Mouse (Mus musculus): ENCODE data around the gene Nkapl. TPM values are rescaled to one million over a fixed set of nuclear protein-coding genes. Genes with fewer than 3 reads are reported as not detected.

The Nkapl gene
- polyA plus RNA-seq, 1 experiment from 2014 or later = 2.1 TPM

- Histone ChIP-seq H3K27ac (ENCODE audit: low read depth) (no peak overlapping the region), H3K4me3 (ENCODE audit: low read depth, low read length) (no peak overlapping the region), H3K9ac (ENCODE audit: low read length) (no peak overlapping the region), H3K36me3 (ENCODE audit: control insufficient read depth, insufficient read depth, low read length) (peaks cover 78% of the 10 kb centered on the region), H3K4me2 (ENCODE audit: low read length) (no peak overlapping the region), H3K27me3 (replicated peaks; ENCODE audit: control insufficient read depth, insufficient read depth, low read length) (no peaks in the 10 kb centered on the region), H3K4me1 (replicated peaks; ENCODE audit: control insufficient read depth, insufficient read depth, low read length) (peaks cover 10% of the 10 kb centered on the region; the same call in 1 of the 2 replicates), H3K9me3 (ENCODE audit: control insufficient read depth, low read length) (no peaks in the 10 kb centered on the region)
- ATAC-seq (replicated peaks; ENCODE audit: low FRiP score, low TSS enrichment, low read depth) (no peak), DNase-seq (ENCODE audit: low spot score) (no peak)
- 63% methylated on average over 16 of the region's 16 CpGs for WGBS
These were observed 20.3 kb downstream of the Nkapl start for GRCm38 (mm10) chr13:21447856-21448614.

- no peak for DNase-seq (ENCODE audit: low spot score)
- ATAC-seq (replicated peaks; ENCODE audit: low FRiP score, low TSS enrichment, low read depth) = no peak
- no peak overlapping the region for H3K4me2 ChIP-seq (ENCODE audit: low read length)
- H3K4me1 ChIP-seq (replicated peaks; ENCODE audit: control insufficient read depth, insufficient read depth, low read length) = 0 out of 2 replicates have a peak, but pooled peaks cover under 1% of the 10 kb centered on the region
- H3K9ac ChIP-seq (ENCODE audit: low read length) = no peak overlapping the region
- H3K4me3 ChIP-seq (ENCODE audit: low read depth, low read length) = no peak overlapping the region
- H3K36me3 ChIP-seq (ENCODE audit: control insufficient read depth, insufficient read depth, low read length) = peaks cover 83% of the 10 kb centered on the region
- H3K27me3 ChIP-seq (replicated peaks; ENCODE audit: control insufficient read depth, insufficient read depth, low read length) = no peaks in the 10 kb centered on the region
- WGBS = 93% methylated on average over 9 of the region's 9 CpGs
- H3K27ac ChIP-seq (ENCODE audit: low read depth) = no peak overlapping the region
- H3K9me3 ChIP-seq (ENCODE audit: control insufficient read depth, low read length) = no peaks in the 10 kb centered on the region
These were observed 21.5 kb downstream of the Nkapl start for GRCm38 (mm10) chr13:21446796-21447195.

- H3K4me3 ChIP-seq (ENCODE audit: low read depth, low read length) = peak overlapping the region; percentile 58
- WGBS = 20% methylated on average over 10 of the region's 10 CpGs
- H3K36me3 ChIP-seq (ENCODE audit: control insufficient read depth, insufficient read depth, low read length) = peaks cover 37% of the 10 kb centered on the region
- H3K27me3 ChIP-seq (replicated peaks; ENCODE audit: control insufficient read depth, insufficient read depth, low read length) = no peaks in the 10 kb centered on the region
- H3K27ac ChIP-seq (ENCODE audit: low read depth) = peak overlapping the region; percentile 78; the same call in 1 of the 2 replicates
- peak; percentile 41 for ATAC-seq (replicated peaks; ENCODE audit: low FRiP score, low TSS enrichment, low read depth)
- DNase-seq (ENCODE audit: low spot score) = no peak
- peak overlapping the region; percentile 96 for H3K4me2 ChIP-seq (ENCODE audit: low read length)
- no peaks in the 10 kb centered on the region for H3K9me3 ChIP-seq (ENCODE audit: control insufficient read depth, low read length)
- peaks cover 3% of the 10 kb centered on the region; the same call in 1 of the 2 replicates for H3K4me1 ChIP-seq (replicated peaks; ENCODE audit: control insufficient read depth, insufficient read depth, low read length)
- peak overlapping the region; percentile 72 for H3K9ac ChIP-seq (ENCODE audit: low read length)
These were observed 27.1 kb downstream of the Nkapl start for GRCm38 (mm10) chr13:21441207-21441572.

GRCm38 (mm10) chr13:21440503-21441206 lies 27.7 kb downstream of the Nkapl start, which contains the start of gene Pgbd1:
Gene Pgbd1 (minus strand): TSS chr13:21441058.
- Histone ChIP-seq H3K4me2 (ENCODE audit: low read length) (peak within 1 kb of the TSS; percentile 96), H3K27me3 (replicated peaks; ENCODE audit: control insufficient read depth, insufficient read depth, low read length) (no peaks in the 10 kb centered on the region), H3K36me3 (ENCODE audit: control insufficient read depth, insufficient read depth, low read length) (peaks cover 31% of the 10 kb centered on the region), H3K9me3 (ENCODE audit: control insufficient read depth, low read length) (no peaks in the 10 kb centered on the region), H3K4me1 (replicated peaks; ENCODE audit: control insufficient read depth, insufficient read depth, low read length) (peaks cover 3% of the 10 kb centered on the region; the same call in 1 of the 2 replicates), H3K4me3 (ENCODE audit: low read depth, low read length) (peak within 1 kb of the TSS; percentile 58), H3K9ac (ENCODE audit: low read length) (peak within 1 kb of the TSS; percentile 72), H3K27ac (ENCODE audit: low read depth) (peak within 1 kb of the TSS; percentile 78)
- DNase-seq (ENCODE audit: low spot score) = peak; percentile 86
- peak; percentile 91 for ATAC-seq (replicated peaks; ENCODE audit: low FRiP score, low TSS enrichment, low read depth)
- WGBS = under 1% methylated on average over 32 of the region's 32 CpGs

- ATAC-seq (replicated peaks; ENCODE audit: low FRiP score, low TSS enrichment, low read depth) = no peak
- H3K4me3 ChIP-seq (ENCODE audit: low read depth, low read length) = no peak overlapping the region
- WGBS = 81% methylated on average over 4 of the region's 4 CpGs
These were observed 32.8 kb downstream of the Nkapl start for GRCm38 (mm10) chr13:21435476-21435875.

GRCm38 (mm10) chr13:21427631-21428030 lies 40.7 kb downstream of the Nkapl start:
- Histone ChIP-seq H3K4me1 (replicated peaks; ENCODE audit: control insufficient read depth, insufficient read depth, low read length) (no peaks in the 10 kb centered on the region), H3K9me3 (ENCODE audit: control insufficient read depth, low read length) (no peaks in the 10 kb centered on the region), H3K4me3 (ENCODE audit: low read depth, low read length) (no peak overlapping the region), H3K27ac (ENCODE audit: low read depth) (no peak overlapping the region), H3K4me2 (ENCODE audit: low read length) (no peak overlapping the region), H3K36me3 (ENCODE audit: control insufficient read depth, insufficient read depth, low read length) (no peaks in the 10 kb centered on the region), H3K9ac (ENCODE audit: low read length) (no peak overlapping the region), H3K27me3 (replicated peaks; ENCODE audit: control insufficient read depth, insufficient read depth, low read length) (no peaks in the 10 kb centered on the region)
- DNase-seq (ENCODE audit: low spot score) = no peak
- WGBS = 97% methylated on average over 1 of the region's 1 CpGs
- ATAC-seq (replicated peaks; ENCODE audit: low FRiP score, low TSS enrichment, low read depth) = no peak

More at GRCm38 (mm10) chr13:21435476-21435875, 32.8 kb downstream of the Nkapl start:
- H3K4me2 ChIP-seq (ENCODE audit: low read length) = no peak overlapping the region
- H3K27me3 ChIP-seq (replicated peaks; ENCODE audit: control insufficient read depth, insufficient read depth, low read length) = no peaks in the 10 kb centered on the region
- 0 out of 2 replicates have a peak, but pooled peaks cover 3% of the 10 kb centered on the region for H3K4me1 ChIP-seq (replicated peaks; ENCODE audit: control insufficient read depth, insufficient read depth, low read length)
- no peak overlapping the region for H3K27ac ChIP-seq (ENCODE audit: low read depth)
- H3K9me3 ChIP-seq (ENCODE audit: control insufficient read depth, low read length) = no peaks in the 10 kb centered on the region
- no peaks in the 10 kb centered on the region for H3K36me3 ChIP-seq (ENCODE audit: control insufficient read depth, insufficient read depth, low read length)
- no peak overlapping the region for H3K9ac ChIP-seq (ENCODE audit: low read length)
- no peak for DNase-seq (ENCODE audit: low spot score)

GRCm38 (mm10) chr13:21423301-21423700 lies 45.0 kb downstream of the Nkapl start:
- no peaks in the 10 kb centered on the region for H3K36me3 ChIP-seq (ENCODE audit: control insufficient read depth, insufficient read depth, low read length)
- no peak overlapping the region for H3K27ac ChIP-seq (ENCODE audit: low read depth)
- H3K27me3 ChIP-seq (replicated peaks; ENCODE audit: control insufficient read depth, insufficient read depth, low read length) = no peaks in the 10 kb centered on the region
- H3K9ac ChIP-seq (ENCODE audit: low read length) = no peak overlapping the region
- no peaks in the 10 kb centered on the region for H3K9me3 ChIP-seq (ENCODE audit: control insufficient read depth, low read length)
- no peak overlapping the region for H3K4me2 ChIP-seq (ENCODE audit: low read length)
- H3K4me1 ChIP-seq (replicated peaks; ENCODE audit: control insufficient read depth, insufficient read depth, low read length) = no peaks in the 10 kb centered on the region
- H3K4me3 ChIP-seq (ENCODE audit: low read depth, low read length) = no peak overlapping the region
- DNase-seq (ENCODE audit: low spot score) (no peak), ATAC-seq (replicated peaks; ENCODE audit: low FRiP score, low TSS enrichment, low read depth) (no peak)
- WGBS = 77% methylated on average over 5 of the region's 5 CpGs

GRCm38 (mm10) chr13:21418865-21419264 lies 49.4 kb downstream of the Nkapl start:
- WGBS = 57% methylated on average over 6 of the region's 6 CpGs
- Histone ChIP-seq H3K9ac (ENCODE audit: low read length) (no peak overlapping the region), H3K9me3 (ENCODE audit: control insufficient read depth, low read length) (no peaks in the 10 kb centered on the region), H3K27ac (ENCODE audit: low read depth) (no peak overlapping the region), H3K27me3 (replicated peaks; ENCODE audit: control insufficient read depth, insufficient read depth, low read length) (no peaks in the 10 kb centered on the region), H3K4me3 (ENCODE audit: low read depth, low read length) (no peak overlapping the region), H3K36me3 (ENCODE audit: control insufficient read depth, insufficient read depth, low read length) (no peaks in the 10 kb centered on the region), H3K4me1 (replicated peaks; ENCODE audit: control insufficient read depth, insufficient read depth, low read length) (no peaks in the 10 kb centered on the region), H3K4me2 (ENCODE audit: low read length) (no peak overlapping the region)
- no peak for DNase-seq (ENCODE audit: low spot score)
- ATAC-seq (replicated peaks; ENCODE audit: low FRiP score, low TSS enrichment, low read depth) = no peak; the same call in 1 of the 2 replicates
